Mouse (Mus musculus): ENCODE data around the gene Alg3. TPM values are rescaled to one million over a fixed set of nuclear protein-coding genes. Genes with fewer than 3 reads are reported as not detected.

The Alg3 gene
- polyA plus RNA-seq (2012; rRNA removed; ENCODE audit: low replicate concordance) = 21.4 and 23.3 TPM in 2 replicates

DNA sequence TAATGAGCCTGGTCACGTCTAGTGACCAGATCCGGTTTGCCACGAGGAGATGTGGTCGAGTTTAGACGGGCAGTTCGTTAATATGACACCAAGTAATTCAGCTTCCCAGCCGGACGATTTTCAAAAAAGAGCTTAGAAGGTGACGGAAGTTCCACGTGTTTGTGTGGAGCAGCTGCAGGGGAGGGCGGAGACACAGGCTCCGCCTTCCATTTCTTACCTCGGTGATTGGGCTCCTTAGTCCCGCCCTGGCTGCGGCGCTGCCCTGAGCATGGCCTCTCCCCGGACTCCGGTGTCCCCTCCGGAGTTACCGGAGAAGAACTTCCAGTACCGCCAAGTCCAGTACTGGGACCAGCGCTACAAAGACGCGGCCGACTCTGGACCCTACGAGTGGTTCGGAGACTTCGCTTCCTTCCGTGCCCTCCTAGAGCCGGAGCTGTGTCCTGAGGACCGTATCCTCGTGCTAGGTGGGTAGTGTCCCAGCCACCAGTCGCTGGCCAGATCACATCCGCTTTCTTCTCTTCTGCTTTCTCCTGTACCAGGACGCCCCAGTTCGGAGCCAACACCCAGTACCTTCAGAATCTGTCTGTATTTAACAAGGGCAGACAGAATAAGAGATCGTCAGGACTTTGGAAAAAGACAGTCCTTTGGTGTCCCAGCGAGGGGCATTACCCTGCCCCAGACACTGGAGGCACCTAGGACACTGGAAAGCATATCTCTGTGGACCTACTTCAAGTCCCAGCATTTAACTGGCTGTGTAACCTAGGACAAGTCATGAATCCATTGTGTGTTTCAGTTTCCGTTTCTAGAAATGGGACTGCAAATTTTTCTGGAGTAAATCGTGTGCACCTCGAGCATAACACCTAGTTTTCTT lies at the start of gene Alg3, which contains the start of the genes Eef1akmt4 and Gm49333:
Alg3 (minus strand) TSS at position 379 of the 871 bp plus-strand sequence.
Eef1akmt4 (plus strand) TSS at position 237 of the 871 bp plus-strand sequence.
Gm49333 (plus strand) TSS at position 254 of the 871 bp plus-strand sequence.

DNA sequence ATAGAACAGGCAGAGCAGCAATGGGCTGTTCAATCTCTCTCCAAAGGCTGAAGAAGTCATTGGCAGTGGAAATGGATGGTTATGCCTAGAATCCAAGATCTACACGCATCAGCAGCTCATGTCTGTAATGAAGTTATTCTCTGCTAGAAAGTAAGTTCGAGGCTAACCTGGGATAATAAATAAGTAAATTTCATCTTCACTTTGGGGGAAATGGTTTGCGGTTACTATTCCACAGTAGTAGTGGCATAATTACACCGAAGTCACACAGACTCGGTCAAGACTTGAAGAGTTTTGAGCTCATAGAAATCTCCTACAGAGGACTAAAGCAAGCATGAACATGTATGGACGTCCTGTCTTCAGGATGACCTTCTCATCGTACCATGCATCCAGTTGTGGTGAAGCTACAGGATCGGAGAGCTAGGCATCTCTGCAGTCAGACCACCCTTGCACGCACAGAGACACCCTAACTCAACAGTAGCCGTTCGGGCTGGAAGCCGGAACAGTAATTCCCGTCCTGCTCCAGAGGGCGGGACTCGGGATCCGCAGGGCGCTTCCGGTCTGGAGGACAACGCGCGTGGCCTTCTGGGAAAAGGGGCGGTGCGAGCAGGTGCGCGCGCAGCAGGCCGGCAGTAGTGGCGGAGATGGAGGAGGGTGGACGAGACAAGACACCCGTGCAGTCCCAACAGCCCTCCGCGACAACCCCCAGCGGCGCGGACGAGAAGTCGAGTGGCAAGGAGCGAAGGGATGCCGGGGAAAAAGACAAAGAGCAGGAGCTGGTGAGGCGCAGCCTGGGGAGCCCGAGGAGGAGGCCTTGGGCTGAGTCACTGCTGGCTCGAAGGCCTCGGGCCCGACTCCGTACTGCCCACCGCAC lies 39.8 kb upstream of the Alg3 start, which contains the start of gene Psmd2:
Psmd2 (plus strand) TSS at position 577 of the 871 bp plus-strand sequence.

GRCm38 (mm10) chr16:20629731-20630634 lies 18.4 kb upstream of the Alg3 start, which contains the start of gene Ece2:
Ece2 (plus strand) TSS chr16:20629828.

DNA sequence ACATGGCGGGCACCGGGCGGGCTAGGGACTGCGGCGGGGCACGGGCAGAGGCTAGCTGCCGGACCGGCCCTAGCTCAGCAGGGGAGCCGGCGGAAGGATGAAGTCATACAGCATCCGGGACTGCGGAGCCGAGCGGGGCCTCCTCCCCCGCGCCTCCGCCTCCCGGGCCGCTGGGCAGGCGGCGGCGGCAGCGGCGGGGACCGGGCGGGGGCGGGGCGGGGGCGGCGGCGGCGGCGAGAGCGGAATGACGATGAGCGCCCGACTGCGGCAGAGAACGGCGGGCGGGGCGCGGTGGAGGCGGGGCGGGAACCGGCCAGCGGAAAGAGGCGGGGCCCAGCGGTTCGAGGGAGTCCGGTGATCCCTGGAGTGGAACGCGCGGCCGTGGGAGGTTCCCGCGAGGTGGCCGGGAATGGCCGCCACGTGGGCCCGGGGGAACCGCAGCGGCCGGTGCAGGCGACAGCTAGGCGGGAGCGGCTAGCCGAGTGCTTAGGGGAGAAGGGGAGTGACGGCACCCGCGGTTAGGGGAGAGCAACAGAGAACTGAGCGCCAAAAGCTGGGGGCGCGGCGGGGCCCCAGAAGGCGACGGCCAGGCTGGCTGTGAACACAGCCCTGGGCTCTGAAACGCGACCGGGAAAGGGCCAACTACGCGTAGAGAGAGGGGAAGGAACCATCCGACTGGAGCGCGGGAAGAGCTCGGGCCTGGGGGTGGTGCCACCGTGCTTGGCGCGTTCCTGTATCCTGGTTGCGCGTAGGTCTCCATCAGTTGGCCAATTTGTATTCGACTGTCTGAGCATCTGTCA lies 9.9 kb upstream of the Alg3 start, which contains the start of gene Camk2n2:
Camk2n2 (minus strand) TSS at position 97 of the 800 bp plus-strand sequence.

GRCm38 (mm10) chr16:20589366-20589938 lies 22.1 kb downstream of the Alg3 start, which contains the start of gene Vwa5b2:
Vwa5b2 (plus strand) TSS chr16:20589471.

Other genes with a start within 250 kb of the Alg3 start
- gene Abcc5, start 185.3 kb downstream of the Alg3 start, polyA plus RNA-seq (2012; rRNA removed; ENCODE audit: low replicate concordance) = 12.5 and 18.1 TPM in 2 replicates
- 11.1 and 14.5 TPM in 2 replicates for gene Eif2b5, start 112.9 kb downstream of the Alg3 start, polyA plus RNA-seq (2012; rRNA removed; ENCODE audit: low replicate concordance)
- gene Dvl3, start 94.8 kb downstream of the Alg3 start, polyA plus RNA-seq (2012; rRNA removed; ENCODE audit: low replicate concordance) = 32.7 and 44.7 TPM in 2 replicates
- 358 and 481 TPM in 2 replicates for gene Ap2m1, start 76.3 kb downstream of the Alg3 start, polyA plus RNA-seq (2012; rRNA removed; ENCODE audit: low replicate concordance)
- gene Abcf3, start 63.2 kb downstream of the Alg3 start, polyA plus RNA-seq (2012; rRNA removed; ENCODE audit: low replicate concordance) = 16.3 and 29.3 TPM in 2 replicates
- gene Vwa5b2, start 22.3 kb downstream of the Alg3 start, polyA plus RNA-seq (2012; rRNA removed; ENCODE audit: low replicate concordance) = 5.8 and 15.6 TPM in 2 replicates
- gene Eef1akmt4, start 142 bp downstream of the Alg3 start, polyA plus RNA-seq (2012; rRNA removed; ENCODE audit: low replicate concordance) = 6.3 and 11.3 TPM in 2 replicates
- gene Gm49333, start 125 bp downstream of the Alg3 start, polyA plus RNA-seq (2012; rRNA removed; ENCODE audit: low replicate concordance) = 0.15 and 0.30 TPM in 2 replicates
- 5.2 and 5.7 TPM in 2 replicates for gene Camk2n2, start 9.6 kb upstream of the Alg3 start, polyA plus RNA-seq (2012; rRNA removed; ENCODE audit: low replicate concordance)
- gene Ece2, start 18.1 kb upstream of the Alg3 start, polyA plus RNA-seq (2012; rRNA removed; ENCODE audit: low replicate concordance) = 0.19 TPM in 1 of 2 replicates, not detected in the other
- gene Psmd2, start 39.9 kb upstream of the Alg3 start, polyA plus RNA-seq (2012; rRNA removed; ENCODE audit: low replicate concordance) = 22.5 and 32.8 TPM in 2 replicates
- gene Eif4g1, start 56.6 kb upstream of the Alg3 start, polyA plus RNA-seq (2012; rRNA removed; ENCODE audit: low replicate concordance) = 261 and 397 TPM in 2 replicates
- gene Fam131a, start 81.5 kb upstream of the Alg3 start, polyA plus RNA-seq (2012; rRNA removed; ENCODE audit: low replicate concordance) = 3.0 and 6.5 TPM in 2 replicates
- gene Polr2h, start 105.9 kb upstream of the Alg3 start, polyA plus RNA-seq (2012; rRNA removed; ENCODE audit: low replicate concordance) = 6.8 and 8.2 TPM in 2 replicates
- gene Clcn2, start 106.0 kb upstream of the Alg3 start, polyA plus RNA-seq (2012; rRNA removed; ENCODE audit: low replicate concordance) = 142 and 219 TPM in 2 replicates
- 2.1 and 4.5 TPM in 2 replicates for gene Chrd, start 121.4 kb upstream of the Alg3 start, polyA plus RNA-seq (2012; rRNA removed; ENCODE audit: low replicate concordance)
- gene Thpo, start 122.8 kb upstream of the Alg3 start, polyA plus RNA-seq (2012; rRNA removed; ENCODE audit: low replicate concordance) = 4.2 and 6.7 TPM in 2 replicates

Measured in duodenum, adult 2 months (tissue).